Mouse (Mus musculus) midbrain, embryonic 12.5 days (tissue): ENCODE measurements around the gene Cadps. TPM values are rescaled to one million over a fixed set of nuclear protein-coding genes. Genes with fewer than 3 reads are reported as not detected.

Source experiments
- ATAC-seq: fragments of 200-750 bp; cut with Nextera tagmentation; 2 replicates; pipeline ENCODE4 v1.8.0; 2017; ENCODE audit warnings: low read depth, moderate TSS enrichment, moderate library complexity; ENCODE audit not compliant: low FRiP score
- H3K27ac ChIP-seq: fragments of 300-500 bp; sonication (generic); replicated peaks from 2 replicates; pipeline ENCODE4 v1.5.1; 2016; ENCODE audit warnings: mild to moderate bottlenecking
- H3K27me3 ChIP-seq: fragments of 300-500 bp; sonication (generic); 2 replicates; pipeline ENCODE4 v1.6.1; 2016; ENCODE audit warnings: mild to moderate bottlenecking
- H3K36me3 ChIP-seq: fragments of 300-500 bp; sonication (generic); 2 replicates; pipeline ENCODE4 v1.6.1; 2016
- H3K4me1 ChIP-seq: fragments of 300-500 bp; sonication (generic); 2 replicates; pipeline ENCODE4 v1.6.1; 2016
- H3K4me2 ChIP-seq: fragments of 300-500 bp; sonication (generic); replicated peaks from 2 replicates; pipeline ENCODE4 v1.6.1; 2016; ENCODE audit warnings: mild to moderate bottlenecking, moderate library complexity
- H3K4me3 ChIP-seq: fragments of 300-500 bp; sonication (generic); 2 replicates; pipeline ENCODE4 v1.5.1; 2016; ENCODE audit warnings: mild to moderate bottlenecking
- H3K9ac ChIP-seq: fragments of 300-500 bp; sonication (generic); replicated peaks from 2 replicates; pipeline ENCODE4 v1.6.1; 2016; ENCODE audit warnings: mild to moderate bottlenecking, moderate library complexity
- H3K9me3 ChIP-seq: fragments of 300-500 bp; sonication (generic); 2 replicates; pipeline ENCODE4 v1.6.1; 2016; ENCODE audit warnings: mild to moderate bottlenecking
- WGBS: fragments of 180-500 bp; shearing (Covaris S2); methylation state at CpG from one replicate; pipeline ENCODE4 v1.1.7; 2016; 5-methylcytosine and 5-hydroxymethylcytosine counted together
- polyA plus RNA-seq: library from polyadenylated mRNA; unstranded; fragments of >200 nt; fragmentation: Nextera tagmentation; extraction: Ambion mirVana; gene quantifications from 2 replicates; pipeline ENCODE4 v1.2.1, GENCODE M21; 2016

The Cadps gene
- polyA plus RNA-seq, 1 experiment from 2014 or later, result 15.0 TPM

- H3K9me3 ChIP-seq, result no peaks in the 10 kb centered on the region
- no peaks in the 10 kb centered on the region for H3K36me3 ChIP-seq
- WGBS, result under 1% methylated on average over 23 of the region's 23 CpGs
- H3K27me3 ChIP-seq, result peaks cover 97% of the 10 kb centered on the region
- no peak overlapping the region for H3K9ac ChIP-seq
- H3K4me1 ChIP-seq, result peaks cover 56% of the 10 kb centered on the region
- no peak for ATAC-seq
- H3K4me3 ChIP-seq, result peak overlapping the region; percentile 34; the same call in 1 of the 2 replicates
- H3K4me2 ChIP-seq, result peak overlapping the region; percentile 21; the same call in 1 of the 2 replicates
- no peak overlapping the region for H3K27ac ChIP-seq
Observed at GRCm38 (mm10) chr14:12342458-12343131, 480.3 kb downstream of the Cadps start.

GRCm38 (mm10) chr14:12341789-12342457 lies 481.0 kb downstream of the Cadps start:
- Histone ChIP-seq H3K27ac (no peak overlapping the region), H3K4me2 (peak overlapping the region; percentile 23; the same call in 1 of the 2 replicates), H3K27me3 (peaks cover 97% of the 10 kb centered on the region), H3K4me1 (peaks cover 49% of the 10 kb centered on the region), H3K9me3 (no peaks in the 10 kb centered on the region), H3K36me3 (no peaks in the 10 kb centered on the region), H3K4me3 (peak overlapping the region; percentile 21; the same call in 1 of the 2 replicates), H3K9ac (no peak overlapping the region)
- no peak for ATAC-seq
- 3% methylated on average over 24 of the region's 24 CpGs for WGBS

GRCm38 (mm10) chr14:12341075-12341788 lies 481.6 kb downstream of the Cadps start:
- H3K36me3 ChIP-seq, result no peaks in the 10 kb centered on the region
- H3K9me3 ChIP-seq, result no peaks in the 10 kb centered on the region
- peak; percentile 27 for ATAC-seq
- H3K4me1 ChIP-seq, result peaks cover 43% of the 10 kb centered on the region
- under 1% methylated on average over 42 of the region's 42 CpGs for WGBS
- peak overlapping the region; percentile 21 for H3K4me3 ChIP-seq
- H3K9ac ChIP-seq, result 0 out of 2 replicates have a peak overlapping the region, but pooled peaks have one; percentile 15
- H3K27me3 ChIP-seq, result peaks cover 97% of the 10 kb centered on the region
- H3K4me2 ChIP-seq, result peak overlapping the region; percentile 23
- no peak overlapping the region for H3K27ac ChIP-seq

- no peaks in the 10 kb centered on the region for H3K9me3 ChIP-seq
- 0 out of 2 replicates have a peak overlapping the region, but pooled peaks have one; percentile 15 for H3K9ac ChIP-seq
- H3K27me3 ChIP-seq, result peaks cover 97% of the 10 kb centered on the region
- peaks cover 36% of the 10 kb centered on the region for H3K4me1 ChIP-seq
- no peak overlapping the region for H3K27ac ChIP-seq
- 2% methylated on average over 19 of the region's 19 CpGs for WGBS
- no peaks in the 10 kb centered on the region for H3K36me3 ChIP-seq
- ATAC-seq, result no peak
- H3K4me3 ChIP-seq, result peak overlapping the region; percentile 21; the same call in 1 of the 2 replicates
- H3K4me2 ChIP-seq, result peak overlapping the region; percentile 23; the same call in 1 of the 2 replicates
Observed at GRCm38 (mm10) chr14:12340238-12341074, 482.4 kb downstream of the Cadps start.

GRCm38 (mm10) chr14:12338811-12339565 lies 483.9 kb downstream of the Cadps start:
- 1% methylated on average over 10 of the region's 10 CpGs for WGBS
- Histone ChIP-seq H3K9ac (no peak overlapping the region), H3K27ac (no peak overlapping the region), H3K4me1 (peaks cover 24% of the 10 kb centered on the region), H3K27me3 (peaks cover 97% of the 10 kb centered on the region), H3K9me3 (no peaks in the 10 kb centered on the region), H3K4me2 (no peak overlapping the region; the same call in 1 of the 2 replicates), H3K36me3 (no peaks in the 10 kb centered on the region), H3K4me3 (no peak overlapping the region)
- ATAC-seq, result no peak

- ATAC-seq, result peak; percentile 62
- peaks cover 21% of the 10 kb centered on the region for H3K4me1 ChIP-seq
- no peaks in the 10 kb centered on the region for H3K36me3 ChIP-seq
- H3K4me3 ChIP-seq, result no peak overlapping the region
- no peaks in the 10 kb centered on the region for H3K9me3 ChIP-seq
- no peak overlapping the region for H3K27ac ChIP-seq
- peaks cover 97% of the 10 kb centered on the region for H3K27me3 ChIP-seq
- no peak overlapping the region for H3K9ac ChIP-seq
- 2% methylated on average over 16 of the region's 16 CpGs for WGBS
- H3K4me2 ChIP-seq, result no peak overlapping the region
Observed at GRCm38 (mm10) chr14:12337998-12338809, 484.7 kb downstream of the Cadps start.

- Histone ChIP-seq H3K27me3 (peaks cover 97% of the 10 kb centered on the region), H3K4me2 (no peak overlapping the region), H3K4me1 (peaks cover 21% of the 10 kb centered on the region), H3K9ac (no peak overlapping the region), H3K9me3 (no peaks in the 10 kb centered on the region), H3K27ac (no peak overlapping the region), H3K4me3 (no peak overlapping the region), H3K36me3 (no peaks in the 10 kb centered on the region)
- no peak for ATAC-seq
- WGBS, result under 1% methylated on average over 8 of the region's 8 CpGs
Observed at GRCm38 (mm10) chr14:12337421-12337997, 485.4 kb downstream of the Cadps start.

GRCm38 (mm10) chr14:12334925-12335324 lies 488.0 kb downstream of the Cadps start:
- Histone ChIP-seq H3K27me3 (peaks cover 91% of the 10 kb centered on the region), H3K9me3 (no peaks in the 10 kb centered on the region), H3K9ac (no peak overlapping the region), H3K36me3 (no peaks in the 10 kb centered on the region), H3K4me1 (peaks cover 10% of the 10 kb centered on the region), H3K27ac (no peak overlapping the region), H3K4me3 (no peak overlapping the region), H3K4me2 (no peak overlapping the region)
- 60% methylated on average over 7 of the region's 7 CpGs for WGBS
- no peak for ATAC-seq

- Histone ChIP-seq H3K4me3 (no peak overlapping the region), H3K36me3 (no peaks in the 10 kb centered on the region), H3K9ac (no peak overlapping the region), H3K27me3 (peaks cover 81% of the 10 kb centered on the region), H3K4me2 (no peak overlapping the region), H3K4me1 (peaks cover 5% of the 10 kb centered on the region), H3K27ac (no peak overlapping the region), H3K9me3 (no peaks in the 10 kb centered on the region)
- 81% methylated on average over 7 of the region's 7 CpGs for WGBS
- ATAC-seq, result no peak
Observed at GRCm38 (mm10) chr14:12333622-12334021, 489.3 kb downstream of the Cadps start.
